Mouse (Mus musculus): ENCODE results near the gene Cygb.

- TF ChIP-seq CTCF (IDR thresholded peaks at IDR 0.05; ENCODE audit: low read depth) (peak; percentile 63), EP300 (IDR thresholded peaks at IDR 0.05; ENCODE audit: low read depth) (no peak)
Measured at GRCm38 (mm10) chr11:116603339-116603738, 50.8 kb downstream of the Cygb start.

Measured in heart, postnatal 0 days (tissue).